Comparison of ENCODE assay signal across 8 mouse cellular contexts in genomic region chr2:167634865-167635512, GRCm38 (mm10). TPM values are rescaled to one million over a fixed set of nuclear protein-coding genes. Genes with fewer than 3 reads are reported as not detected.
DNase-seq lines count a peak whose midpoint lies in the region; ATAC-seq and TF ChIP-seq lines count a peak whose summit lies in the region.

No protein-coding gene starts in this region.

- ATAC-seq in heart, embryonic 13.5 days (ENCODE audit: extremely low read depth, insufficient number of reproducible peaks, low FRiP score, low TSS enrichment): no peak
- ATAC-seq in G1E (ENCODE audit: extremely low read depth, insufficient number of reproducible peaks, low FRiP score, poor library complexity, severe bottlenecking): no peak

- H3K4me3 ChIP-seq in heart, embryonic 13.5 days: peak overlapping the region; percentile 42
- H3K4me3 ChIP-seq in G1E (ENCODE audit: low read depth, low read length): peak overlapping the region; percentile 88; the same call in 1 of the 2 replicates
- peak overlapping the region; percentile 43 for H3K4me3 ChIP-seq in hindbrain, embryonic 10.5 days
- H3K4me3 ChIP-seq in macrophage (ENCODE audit: inconsistent target): peak overlapping the region; percentile 21; the same call in 1 of the 2 replicates

- H3K27me3 ChIP-seq in heart, embryonic 13.5 days (replicated peaks): no peaks in the 10 kb centered on the region
- H3K27me3 ChIP-seq in G1E (ENCODE audit: insufficient read depth, low read length): peaks cover 3% of the 10 kb centered on the region; the same call in 1 of the 2 replicates
- H3K27me3 ChIP-seq in hindbrain, embryonic 10.5 days (ENCODE audit: insufficient read depth, poor library complexity, severe bottlenecking): no peaks in the 10 kb centered on the region

- peak overlapping the region; percentile 60; the same call in 1 of the 2 replicates for H3K9ac ChIP-seq in heart, embryonic 13.5 days

- no peak for DNase-seq in heart, adult 11 months
- DNase-seq in G1E (ENCODE audit: low spot score): no peak
- DNase-seq in hindbrain, embryonic 10.5 days (ENCODE audit: low spot score): no peak
- DNase-seq in thymus, postnatal 25 days: no peak
- no peak for DNase-seq in embryo, embryonic 9.5 days (ENCODE audit: extremely low spot score)
- no peak for DNase-seq in gastrocnemius, postnatal 4 days (ENCODE audit: low spot score in 2 of 2)

- 70% methylated on average over 7 of the region's 7 CpGs for WGBS in heart, embryonic 13.5 days
- WGBS in hindbrain, embryonic 10.5 days: 79% methylated on average over 7 of the region's 7 CpGs
- 48% methylated on average over 3 of the region's 7 CpGs for WGBS in macrophage (ENCODE audit: missing documents)

- no peak for TF ChIP-seq CTCF in G1E (IDR thresholded peaks at IDR 0.05; ENCODE audit: low read depth, low read length)

- H3K9me3 ChIP-seq in heart, embryonic 13.5 days: 0 out of 2 replicates have a peak, but pooled peaks cover 5% of the 10 kb centered on the region
- no peaks in the 10 kb centered on the region for H3K9me3 ChIP-seq in G1E (replicated peaks)
- no peaks in the 10 kb centered on the region for H3K9me3 ChIP-seq in hindbrain, embryonic 10.5 days

- H3K36me3 ChIP-seq in heart, embryonic 13.5 days: no peaks in the 10 kb centered on the region
- H3K36me3 ChIP-seq in G1E (replicated peaks) (peaks cover 27% of the 10 kb centered on the region), macrophage (ENCODE audit: inconsistent target) (no peaks in the 10 kb centered on the region)
- H3K36me3 ChIP-seq in hindbrain, embryonic 10.5 days: no peaks in the 10 kb centered on the region

- peaks cover 35% of the 10 kb centered on the region for H3K4me1 ChIP-seq in heart, embryonic 13.5 days
- peaks cover 44% of the 10 kb centered on the region for H3K4me1 ChIP-seq in G1E (ENCODE audit: insufficient read depth, low read depth, low read length)
- peaks cover 42% of the 10 kb centered on the region for H3K4me1 ChIP-seq in hindbrain, embryonic 10.5 days (replicated peaks)

- H3K4me2 ChIP-seq in heart, embryonic 13.5 days: peak overlapping the region; percentile 70

- peaks cover 22% of the 10 kb centered on the region for H3K79me2 ChIP-seq in macrophage (ENCODE audit: inconsistent target)

- no peak overlapping the region for H3K27ac ChIP-seq in heart, embryonic 13.5 days (replicated peaks)
- no peak overlapping the region for H3K27ac ChIP-seq in hindbrain, embryonic 10.5 days
- peak overlapping the region; percentile 77 for H3K27ac ChIP-seq in macrophage

RNA-seq across cellular contexts. Expression of gene Ube2v1, which starts 3.1 kb away (rescaled TPM):
- polyA plus RNA-seq in heart, embryonic 13.5 days (2015; fragmentation: Nextera tagmentation; extraction: Ambion mirVana): 216 and 229 TPM in 2 replicates
- total RNA-seq in G1E (2014; fragmentation: Nextera tagmentation) (149 and 162 TPM in 2 replicates), G1E (2017) (81.3 and 83.9 TPM in 2 replicates)
- polyA plus RNA-seq in G1E (2012) (197 and 203 TPM in 2 replicates), macrophage (2018) (152 to 209 TPM (median 172 TPM) in 3 replicates)
- 385 and 396 TPM in 2 replicates for polyA plus RNA-seq in hindbrain, embryonic 10.5 days (2016; fragmentation: Nextera tagmentation; extraction: Ambion mirVana)
- 10 to 100 TPM; 43.1 to 85.5 (median 59.3) TPM for total RNA-seq in macrophage (2018; cell fraction: chromatin; rRNA removed)
- 100 to 1,000 TPM; 142 to 211 (median 167) TPM for total RNA-seq in macrophage (2018; cell fraction: cytosol; rRNA removed)
- total RNA-seq in macrophage (2018; cell fraction: nucleus; rRNA removed): 10 to 100 TPM; 35.1 to 99.4 (median 64.2) TPM
- 100 to 1,000 TPM; 183 to 193 TPM for total RNA-seq in gastrocnemius, postnatal 4 days (2021)

RNA-seq across cellular contexts. Expression of gene Gm20431, which starts 26.3 kb away (rescaled TPM):
- 1.9 and 4.5 TPM in 2 replicates for polyA plus RNA-seq in heart, embryonic 13.5 days (2015; fragmentation: Nextera tagmentation; extraction: Ambion mirVana)
- total RNA-seq in G1E (2014; fragmentation: Nextera tagmentation) (6.2 and 8.1 TPM in 2 replicates), G1E (2017) (0.11 TPM in 1 of 2 replicates, not detected in the other)
- polyA plus RNA-seq in G1E (2012) (not detected in 2 replicates), macrophage (2018) (not detected in 3 replicates)
- polyA plus RNA-seq in hindbrain, embryonic 10.5 days (2016; fragmentation: Nextera tagmentation; extraction: Ambion mirVana): 4.1 and 6.7 TPM in 2 replicates
- not detected for total RNA-seq in macrophage (2018; cell fraction: chromatin; rRNA removed)
- under 1 TPM in 10 of 26 experiments, not detected in 16; 0.09 to 0.43 (median 0.13) TPM for total RNA-seq in macrophage (2018; cell fraction: cytosol; rRNA removed)
- total RNA-seq in macrophage (2018; cell fraction: nucleus; rRNA removed): 1 to 10 TPM in 1 of 26 experiments, under 1 TPM in 2, not detected in 23; 0.35 to 1.7 (median 0.48) TPM
- 10 to 100 TPM; 20.3 to 22.9 TPM for total RNA-seq in gastrocnemius, postnatal 4 days (2021)

RNA-seq across cellular contexts. Expression of gene Cebpb, which starts 53.7 kb away (rescaled TPM):
- 2.0 and 4.5 TPM in 2 replicates for polyA plus RNA-seq in heart, embryonic 13.5 days (2015; fragmentation: Nextera tagmentation; extraction: Ambion mirVana)
- total RNA-seq in G1E (2014; fragmentation: Nextera tagmentation): 10.5 and 12.5 TPM in 2 replicates
- total RNA-seq in G1E (2017): 12.9 and 33.6 TPM in 2 replicates
- 61.6 and 87.9 TPM in 2 replicates for polyA plus RNA-seq in G1E (2012)
- polyA plus RNA-seq in hindbrain, embryonic 10.5 days (2016; fragmentation: Nextera tagmentation; extraction: Ambion mirVana): 1.1 and 1.5 TPM in 2 replicates
- 10 to 100 TPM; 13.7 to 87.4 (median 42.2) TPM for total RNA-seq in macrophage (2018; cell fraction: chromatin; rRNA removed)
- total RNA-seq in macrophage (2018; cell fraction: cytosol; rRNA removed): 100 to 1,000 TPM in 12 of 26 experiments, 10 to 100 TPM in 14; 30.7 to 271 (median 98.7) TPM
- 100 to 1,000 TPM in 19 of 26 experiments, 10 to 100 TPM in 7; 25.3 to 303 (median 156) TPM for total RNA-seq in macrophage (2018; cell fraction: nucleus; rRNA removed)
- polyA plus RNA-seq in macrophage (2018): 4.8 to 33.5 TPM (median 23.5 TPM) in 3 replicates
- total RNA-seq in gastrocnemius, postnatal 4 days (2021): 10 to 100 TPM; 25.7 to 35.7 TPM

RNA-seq across cellular contexts. Expression of gene Tmem189, which starts 54.6 kb away (rescaled TPM):
- polyA plus RNA-seq in heart, embryonic 13.5 days (2015; fragmentation: Nextera tagmentation; extraction: Ambion mirVana): 37.4 and 37.6 TPM in 2 replicates
- total RNA-seq in G1E (2014; fragmentation: Nextera tagmentation) (14.1 and 20.1 TPM in 2 replicates), G1E (2017) (17.5 and 18.3 TPM in 2 replicates)
- polyA plus RNA-seq in G1E (2012) (36.9 and 38.8 TPM in 2 replicates), macrophage (2018) (165 to 276 TPM (median 174 TPM) in 3 replicates)
- polyA plus RNA-seq in hindbrain, embryonic 10.5 days (2016; fragmentation: Nextera tagmentation; extraction: Ambion mirVana): 41.2 and 43.8 TPM in 2 replicates
- 100 to 1,000 TPM in 7 of 26 experiments, 10 to 100 TPM in 19; 41.8 to 182 (median 85.4) TPM for total RNA-seq in macrophage (2018; cell fraction: chromatin; rRNA removed)
- 100 to 1,000 TPM; 103 to 247 (median 137) TPM for total RNA-seq in macrophage (2018; cell fraction: cytosol; rRNA removed)
- 100 to 1,000 TPM in 25 of 26 experiments, 10 to 100 TPM in 1; 73.5 to 264 (median 143) TPM for total RNA-seq in macrophage (2018; cell fraction: nucleus; rRNA removed)
- 10 to 100 TPM; 27.4 to 28.0 TPM for total RNA-seq in gastrocnemius, postnatal 4 days (2021)

Comparison
In these comparisons a context has a peak if more than half of its experiments do, and no peak if none do; other contexts are left out.
1. H3K4me3 ChIP-seq: peak in every context shown above with its lines; median percentile 88 in G1E; 43 in hindbrain, embryonic 10.5 days; 42 in heart, embryonic 13.5 days; 21 in macrophage.